Mouse (Mus musculus): ENCODE measurements around the gene Gm20388. TPM values are rescaled to one million over a fixed set of nuclear protein-coding genes. Genes with fewer than 3 reads are reported as not detected.

Gm20388 gene
- polyA plus RNA-seq, 1 experiment from 2014 or later, result not detected

DNA sequence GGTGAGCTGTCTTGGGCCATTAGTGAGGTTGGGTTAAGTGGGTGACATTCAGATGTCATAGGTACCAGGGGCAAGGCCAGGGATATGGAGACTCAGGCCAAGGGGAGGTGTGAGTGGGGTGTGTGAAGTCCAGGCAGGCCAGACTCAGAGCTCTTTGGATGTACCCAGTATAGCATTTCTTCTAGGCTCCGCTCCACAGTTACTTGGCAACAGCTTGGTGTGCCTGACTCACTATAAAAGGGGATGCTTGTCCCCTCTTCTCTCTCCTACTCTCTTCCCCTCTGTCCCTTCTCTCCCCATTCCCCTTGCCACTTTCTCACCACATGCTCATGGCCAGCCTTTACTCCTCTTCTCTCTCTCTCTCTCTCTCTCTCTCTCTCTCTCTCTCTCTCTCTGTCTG, 2837.2 kb downstream of the Gm20388 start:
- peaks cover 87% of the 10 kb centered on the region for H3K27me3 ChIP-seq
- H3K9ac ChIP-seq, result no peak overlapping the region
- no peaks in the 10 kb centered on the region for H3K4me1 ChIP-seq (replicated peaks)
- no peaks in the 10 kb centered on the region for H3K36me3 ChIP-seq
- no peak overlapping the region for H3K4me3 ChIP-seq
- no peak for ATAC-seq (replicated peaks; ENCODE audit: insufficient number of reproducible peaks, insufficient read depth, low FRiP score, low read depth)
- no peaks in the 10 kb centered on the region for H3K9me3 ChIP-seq (replicated peaks)
- H3K4me2 ChIP-seq, result no peak overlapping the region
- 89% methylated on average over 1 of the region's 1 CpGs for WGBS
- no peak overlapping the region for H3K27ac ChIP-seq

DNA sequence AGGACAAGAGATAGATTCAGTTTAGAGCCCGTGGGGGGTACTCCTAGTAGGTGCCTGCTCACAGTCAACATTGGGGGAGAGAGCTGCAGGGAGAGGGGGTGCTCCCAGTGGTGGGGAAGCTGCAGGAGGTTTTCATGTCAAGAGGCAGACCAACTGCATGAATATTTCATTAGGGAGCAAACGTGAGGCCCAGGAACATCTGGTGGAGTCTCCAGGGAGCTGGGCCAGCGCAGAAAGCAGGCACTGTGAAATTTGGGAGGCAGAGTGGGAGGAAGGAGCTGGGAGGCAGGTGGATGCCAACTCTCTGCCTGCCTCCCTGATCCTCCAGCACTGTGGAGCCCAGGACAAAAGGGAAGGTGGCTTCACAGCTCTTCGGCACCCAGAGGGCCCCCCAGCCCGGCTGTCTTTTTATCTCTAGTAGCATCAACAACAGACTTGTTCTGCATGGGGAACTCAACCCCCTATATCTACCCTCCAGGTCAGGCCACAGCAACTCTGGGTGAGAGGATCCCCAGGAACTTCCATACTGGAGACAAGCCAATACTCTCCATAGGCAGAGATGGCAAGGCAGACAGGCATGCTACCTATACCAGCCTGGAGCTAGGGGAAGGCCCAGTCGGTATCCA, 2838.8 kb downstream of the Gm20388 start:
- ATAC-seq (replicated peaks; ENCODE audit: insufficient number of reproducible peaks, insufficient read depth, low FRiP score, low read depth), result no peak
- Histone ChIP-seq H3K36me3 (no peaks in the 10 kb centered on the region), H3K4me1 (replicated peaks) (no peaks in the 10 kb centered on the region), H3K27me3 (peaks cover 84% of the 10 kb centered on the region), H3K27ac (no peak overlapping the region), H3K9ac (no peak overlapping the region), H3K4me2 (no peak overlapping the region), H3K4me3 (no peak overlapping the region), H3K9me3 (replicated peaks) (no peaks in the 10 kb centered on the region)
- WGBS, result 53% methylated on average over 6 of the region's 6 CpGs

GRCm38 (mm10) chr8:122751342-122751741, 2840.7 kb downstream of the Gm20388 start:
- H3K27ac ChIP-seq, result no peak overlapping the region
- no peaks in the 10 kb centered on the region for H3K36me3 ChIP-seq
- no peaks in the 10 kb centered on the region for H3K9me3 ChIP-seq (replicated peaks)
- H3K27me3 ChIP-seq, result peaks cover 73% of the 10 kb centered on the region
- H3K4me1 ChIP-seq (replicated peaks), result no peaks in the 10 kb centered on the region
- WGBS, result 66% methylated on average over 5 of the region's 5 CpGs
- H3K4me3 ChIP-seq, result no peak overlapping the region
- H3K4me2 ChIP-seq, result no peak overlapping the region
- H3K9ac ChIP-seq, result no peak overlapping the region
- ATAC-seq (replicated peaks; ENCODE audit: insufficient number of reproducible peaks, insufficient read depth, low FRiP score, low read depth), result no peak; the same call in 1 of the 2 replicates

GRCm38 (mm10) chr8:122752111-122752721, 2841.6 kb downstream of the Gm20388 start:
- no peak overlapping the region for H3K9ac ChIP-seq
- H3K27ac ChIP-seq, result no peak overlapping the region
- peaks cover 64% of the 10 kb centered on the region for H3K27me3 ChIP-seq
- H3K4me1 ChIP-seq (replicated peaks), result no peaks in the 10 kb centered on the region
- no peaks in the 10 kb centered on the region for H3K36me3 ChIP-seq
- H3K4me2 ChIP-seq, result no peak overlapping the region
- no peak for ATAC-seq (replicated peaks; ENCODE audit: insufficient number of reproducible peaks, insufficient read depth, low FRiP score, low read depth)
- WGBS, result 82% methylated on average over 29 of the region's 29 CpGs
- no peaks in the 10 kb centered on the region for H3K9me3 ChIP-seq (replicated peaks)
- H3K4me3 ChIP-seq, result no peak overlapping the region

GRCm38 (mm10) chr8:122758597-122758996, 2848.0 kb downstream of the Gm20388 start:
- peaks cover 8% of the 10 kb centered on the region; the same call in 1 of the 2 replicates for H3K4me1 ChIP-seq (replicated peaks)
- no peak for ATAC-seq (replicated peaks; ENCODE audit: insufficient number of reproducible peaks, insufficient read depth, low FRiP score, low read depth)
- H3K27ac ChIP-seq, result no peak overlapping the region
- H3K9ac ChIP-seq, result no peak overlapping the region
- no peak overlapping the region for H3K4me3 ChIP-seq
- H3K27me3 ChIP-seq, result peaks cover 20% of the 10 kb centered on the region
- no peak overlapping the region for H3K4me2 ChIP-seq
- no peaks in the 10 kb centered on the region for H3K9me3 ChIP-seq (replicated peaks)
- H3K36me3 ChIP-seq, result no peaks in the 10 kb centered on the region

- no peak for ATAC-seq (replicated peaks; ENCODE audit: insufficient number of reproducible peaks, insufficient read depth, low FRiP score, low read depth)
- Histone ChIP-seq H3K9me3 (replicated peaks) (no peaks in the 10 kb centered on the region), H3K27ac (no peak overlapping the region), H3K36me3 (no peaks in the 10 kb centered on the region), H3K27me3 (peaks cover 11% of the 10 kb centered on the region), H3K4me3 (no peak overlapping the region), H3K4me1 (replicated peaks) (peaks cover 11% of the 10 kb centered on the region), H3K4me2 (no peak overlapping the region), H3K9ac (no peak overlapping the region)
- WGBS, result 70% methylated on average over 7 of the region's 7 CpGs
Measured at GRCm38 (mm10) chr8:122760116-122760515, 2849.5 kb downstream of the Gm20388 start.

GRCm38 (mm10) chr8:122761109-122761508, 2850.5 kb downstream of the Gm20388 start:
- ATAC-seq (replicated peaks; ENCODE audit: insufficient number of reproducible peaks, insufficient read depth, low FRiP score, low read depth), result no peak
- Histone ChIP-seq H3K27me3 (peaks cover 7% of the 10 kb centered on the region; the same call in 1 of the 2 replicates), H3K4me2 (no peak overlapping the region), H3K36me3 (no peaks in the 10 kb centered on the region), H3K9ac (no peak overlapping the region), H3K4me3 (no peak overlapping the region), H3K27ac (no peak overlapping the region), H3K4me1 (replicated peaks) (peaks cover 12% of the 10 kb centered on the region), H3K9me3 (replicated peaks) (no peaks in the 10 kb centered on the region)
- WGBS, result 57% methylated on average over 6 of the region's 6 CpGs

- Histone ChIP-seq H3K4me3 (no peak overlapping the region), H3K36me3 (no peaks in the 10 kb centered on the region), H3K4me1 (replicated peaks) (peaks cover 12% of the 10 kb centered on the region), H3K9ac (no peak overlapping the region), H3K4me2 (no peak overlapping the region), H3K27me3 (peaks cover 8% of the 10 kb centered on the region; the same call in 1 of the 2 replicates), H3K9me3 (replicated peaks) (no peaks in the 10 kb centered on the region), H3K27ac (no peak overlapping the region)
- 46% methylated on average over 12 of the region's 12 CpGs for WGBS
- ATAC-seq (replicated peaks; ENCODE audit: insufficient number of reproducible peaks, insufficient read depth, low FRiP score, low read depth), result no peak
Measured at GRCm38 (mm10) chr8:122762731-122763266, 2852.2 kb downstream of the Gm20388 start.

DNA sequence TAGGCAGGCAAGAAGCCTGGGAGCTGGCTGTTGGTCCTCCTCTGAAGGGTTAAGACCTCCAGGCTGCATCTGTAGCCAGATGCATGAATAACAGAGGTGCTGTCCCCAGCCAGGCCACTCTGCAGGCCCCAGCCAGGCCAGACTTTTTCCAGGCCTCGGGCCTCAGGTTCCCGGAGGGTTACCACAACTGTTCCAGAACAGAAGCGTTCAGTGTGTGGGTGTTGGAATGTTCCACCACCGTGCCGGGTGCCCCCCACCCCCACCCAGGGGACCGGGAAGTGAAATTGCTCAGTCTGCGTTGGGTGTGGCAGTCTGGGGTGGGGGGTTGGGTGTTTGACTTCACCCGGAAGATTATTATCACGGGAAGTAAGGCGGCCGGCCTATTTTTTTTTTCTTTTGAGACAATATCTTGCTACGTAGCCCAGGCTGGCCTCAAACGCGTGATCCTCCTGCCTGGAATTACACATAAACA, 2852.7 kb downstream of the Gm20388 start:
- no peak overlapping the region for H3K4me2 ChIP-seq
- no peaks in the 10 kb centered on the region for H3K9me3 ChIP-seq (replicated peaks)
- peaks cover 11% of the 10 kb centered on the region; the same call in 1 of the 2 replicates for H3K27me3 ChIP-seq
- WGBS, result 60% methylated on average over 14 of the region's 14 CpGs
- H3K4me3 ChIP-seq, result no peak overlapping the region
- no peaks in the 10 kb centered on the region for H3K36me3 ChIP-seq
- no peak for ATAC-seq (replicated peaks; ENCODE audit: insufficient number of reproducible peaks, insufficient read depth, low FRiP score, low read depth)
- peaks cover 12% of the 10 kb centered on the region for H3K4me1 ChIP-seq (replicated peaks)
- H3K27ac ChIP-seq, result no peak overlapping the region
- no peak overlapping the region for H3K9ac ChIP-seq

DNA sequence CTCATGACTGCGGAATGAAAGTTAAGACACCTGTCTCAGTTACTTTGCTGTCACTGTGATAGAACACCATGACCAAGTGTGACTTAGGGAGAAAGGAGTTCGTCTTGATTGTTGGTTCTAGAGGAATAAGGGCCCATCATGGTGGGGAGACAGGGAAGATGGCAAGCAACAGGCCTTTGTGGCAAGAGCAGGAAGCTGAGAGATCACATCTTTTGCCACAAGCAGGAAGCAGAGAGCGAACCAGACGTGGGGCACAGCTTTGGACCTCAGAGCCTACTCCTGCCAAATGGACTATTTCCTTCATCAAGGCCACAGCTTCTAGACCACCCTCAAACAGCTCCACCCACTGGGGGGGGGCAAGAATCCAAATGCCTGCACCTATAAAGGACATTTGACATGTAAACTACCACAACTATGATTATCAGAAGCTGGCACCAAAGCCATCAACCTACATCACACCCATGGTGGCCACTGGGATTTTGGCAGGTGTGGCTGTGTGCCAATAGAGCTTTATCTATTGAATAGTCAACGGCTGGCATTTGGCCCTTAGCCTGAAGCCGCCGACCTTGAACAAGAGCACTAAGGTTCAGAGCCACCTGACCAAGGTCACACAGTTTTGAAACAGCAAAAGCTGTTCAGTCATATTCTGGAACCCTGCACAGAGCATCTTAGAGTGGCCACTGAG, 2854.3 kb downstream of the Gm20388 start:
- Histone ChIP-seq H3K27ac (no peak overlapping the region), H3K27me3 (peaks cover 24% of the 10 kb centered on the region; the same call in 1 of the 2 replicates), H3K4me3 (no peak overlapping the region), H3K36me3 (no peaks in the 10 kb centered on the region), H3K4me1 (replicated peaks) (peaks cover 20% of the 10 kb centered on the region), H3K4me2 (no peak overlapping the region), H3K9me3 (replicated peaks) (no peaks in the 10 kb centered on the region), H3K9ac (no peak overlapping the region)
- ATAC-seq (replicated peaks; ENCODE audit: insufficient number of reproducible peaks, insufficient read depth, low FRiP score, low read depth), result no peak
- 73% methylated on average over 7 of the region's 7 CpGs for WGBS

GRCm38 (mm10) chr8:122766189-122766588, 2855.5 kb downstream of the Gm20388 start:
- WGBS, result 47% methylated on average over 5 of the region's 5 CpGs
- ATAC-seq (replicated peaks; ENCODE audit: insufficient number of reproducible peaks, insufficient read depth, low FRiP score, low read depth), result no peak
- Histone ChIP-seq H3K4me2 (no peak overlapping the region), H3K4me1 (replicated peaks) (peaks cover 20% of the 10 kb centered on the region), H3K27ac (no peak overlapping the region), H3K36me3 (no peaks in the 10 kb centered on the region), H3K9me3 (replicated peaks) (no peaks in the 10 kb centered on the region), H3K4me3 (no peak overlapping the region), H3K27me3 (peaks cover 28% of the 10 kb centered on the region), H3K9ac (no peak overlapping the region)
